31 mouse cellular contexts compared by ENCODE assay signal in the genomic region with DNA sequence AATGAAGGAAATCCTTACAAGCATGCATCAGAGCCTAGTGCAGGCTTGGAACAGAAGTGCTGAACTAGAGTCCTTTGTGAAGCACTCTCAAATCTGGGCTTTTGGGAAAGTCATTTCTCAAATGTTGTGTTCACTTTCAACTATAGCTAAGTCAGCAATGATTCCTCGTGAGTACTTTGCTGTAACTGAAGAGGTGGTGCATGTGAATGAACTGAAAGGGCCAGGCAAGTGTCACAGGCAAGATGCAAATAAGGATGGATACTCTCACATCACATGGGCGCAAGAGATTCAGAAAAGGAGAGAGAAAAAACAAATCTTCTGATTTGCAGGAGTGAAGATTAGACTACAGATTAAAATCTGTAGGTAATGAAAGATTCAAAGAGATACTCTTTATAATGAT. TPM values are rescaled to one million over a fixed set of nuclear protein-coding genes. Genes with fewer than 3 reads are reported as not detected.
"Had no signal": no experiment of that assay in that cellular context is flagged by ENCODE, and none has a peak within 500 bp of the region (broad histone marks: within the 10 kb centered on the region; RNA-seq: fewer than 3 reads in every experiment).

No protein-coding gene starts in this region.

- H3K4me2 ChIP-seq: limb, embryonic 12.5 days; limb, embryonic 13.5 days; limb, embryonic 15.5 days; liver, embryonic 11.5 days; liver, embryonic 12.5 days; liver, embryonic 13.5 days; liver, embryonic 15.5 days; lung, embryonic 14.5 days; lung, embryonic 15.5 days; midbrain, embryonic 11.5 days; midbrain, embryonic 12.5 days; midbrain, embryonic 13.5 days; midbrain, embryonic 15.5 days had no signal

- H3K9ac ChIP-seq: limb, embryonic 12.5 days; limb, embryonic 13.5 days; limb, embryonic 15.5 days; liver, embryonic 12.5 days; liver, embryonic 13.5 days; liver, embryonic 14.5 days; liver, embryonic 15.5 days; liver, postnatal 0 days; lung, embryonic 14.5 days; lung, embryonic 15.5 days; midbrain, embryonic 12.5 days; midbrain, embryonic 13.5 days; midbrain, embryonic 15.5 days had no signal

- H3K4me3 ChIP-seq: limb, embryonic 10.5 days; limb, embryonic 12.5 days; limb, embryonic 13.5 days; limb, embryonic 15.5 days; liver, embryonic 12.5 days; liver, embryonic 13.5 days; liver, embryonic 15.5 days; lung, embryonic 15.5 days; megakaryocyte, embryonic 14.5 days; midbrain, embryonic 10.5 days; midbrain, embryonic 12.5 days; midbrain, embryonic 13.5 days; midbrain, embryonic 15.5 days; myocyte had no signal

- H3K4me1 ChIP-seq: limb, embryonic 10.5 days; limb, embryonic 12.5 days; limb, embryonic 13.5 days; limb, embryonic 15.5 days; liver, embryonic 12.5 days; liver, embryonic 13.5 days; liver, embryonic 15.5 days; lung, embryonic 15.5 days; midbrain, embryonic 10.5 days; midbrain, embryonic 12.5 days; midbrain, embryonic 13.5 days; midbrain, embryonic 15.5 days had no signal

- H3K27me3 ChIP-seq: limb, embryonic 12.5 days; limb, embryonic 13.5 days; limb, embryonic 15.5 days; liver, embryonic 12.5 days; liver, embryonic 13.5 days; liver, embryonic 15.5 days; lung, embryonic 15.5 days; midbrain, embryonic 12.5 days; midbrain, embryonic 13.5 days; midbrain, embryonic 15.5 days had no signal

- H3K9me3 ChIP-seq: limb, embryonic 10.5 days; limb, embryonic 12.5 days; limb, embryonic 13.5 days; limb, embryonic 15.5 days; liver, embryonic 12.5 days; liver, embryonic 13.5 days; liver, embryonic 15.5 days; lung, embryonic 15.5 days; megakaryocyte, embryonic 14.5 days; midbrain, embryonic 10.5 days; midbrain, embryonic 12.5 days; midbrain, embryonic 13.5 days; midbrain, embryonic 15.5 days had no signal

- DNase-seq: left cerebral cortex, postnatal 4 days; liver; liver, embryonic 13.5 days; liver, postnatal 0 days; lung, adult 18-20 months; lung, adult 2 months; lung, embryonic 14.5 days; lung, postnatal 10 days; lung, postnatal 14 days; lung, postnatal 36 days; lung, postnatal 4 days; midbrain, embryonic 14.5 days had no signal

- H3K27ac ChIP-seq: limb, embryonic 10.5 days; limb, embryonic 12.5 days; limb, embryonic 13.5 days; limb, embryonic 15.5 days; liver, embryonic 12.5 days; liver, embryonic 13.5 days; liver, embryonic 14.5 days; liver, embryonic 15.5 days; lung, embryonic 15.5 days; macrophage; midbrain, embryonic 10.5 days; midbrain, embryonic 12.5 days; midbrain, embryonic 13.5 days; midbrain, embryonic 15.5 days had no signal

- H3K36me3 ChIP-seq: limb, embryonic 10.5 days; limb, embryonic 12.5 days; limb, embryonic 13.5 days; limb, embryonic 15.5 days; liver, embryonic 12.5 days; liver, embryonic 13.5 days; liver, embryonic 15.5 days; lung, embryonic 15.5 days; midbrain, embryonic 10.5 days; midbrain, embryonic 12.5 days; midbrain, embryonic 13.5 days; midbrain, embryonic 15.5 days had no signal

RNA-seq across cellular contexts. Expression of gene Acta2, which starts 45.0 kb away (rescaled TPM):
- total RNA-seq: megakaryocyte-erythroid progenitor cell, adult 5-6 weeks; monocyte, adult 5-6 weeks had no signal
